Mouse (Mus musculus): ENCODE data around the gene Mmab.
A peak's percentile ranks its signal among the peaks of the same experiment; 100 is the strongest.

GRCm38 (mm10) chr5:114418541-114418940 is 25.3 kb downstream of the Mmab start:
- TF ChIP-seq CTCF (IDR thresholded peaks at IDR 0.05; ENCODE audit: extremely low read depth, insufficient read length, insufficient replicate concordance, low read depth, low read length), result 0 out of 2 replicates have a peak, but pooled peaks have one; percentile 16
- no peak for TF ChIP-seq POLR2A (IDR thresholded peaks at IDR 0.05; ENCODE audit: low read depth, low read length)

All from small intestine, adult 2 months (tissue).